Mouse (Mus musculus): ENCODE measurements at regions not wholly inside any gene's neighbourhood (a gene's known extent, or its start where the extent isn't known, plus 50 kb on each side); places are given as distances from the start of the nearest gene placed in this dataset.
A peak's percentile ranks its signal among the peaks of the same experiment; 100 is the strongest.

- Histone ChIP-seq H3K27ac (ENCODE audit: low read depth, low read length) (no peak overlapping the region), H3K9me3 (ENCODE audit: control insufficient read depth, low read length) (no peaks in the 10 kb centered on the region), H3K4me3 (ENCODE audit: low read depth, low read length) (no peak overlapping the region), H3K9ac (ENCODE audit: low read length) (no peak overlapping the region), H3K27me3 (ENCODE audit: control insufficient read depth, insufficient read depth, low read length) (no peaks in the 10 kb centered on the region), H3K36me3 (ENCODE audit: control insufficient read depth, insufficient read depth, low read length) (no peaks in the 10 kb centered on the region), H3K4me2 (ENCODE audit: low read depth, low read length, severe bottlenecking) (no peak overlapping the region), H3K4me1 (replicated peaks; ENCODE audit: control insufficient read depth, insufficient read depth, low read length) (no peaks in the 10 kb centered on the region)
- 45% methylated on average over 4 of the region's 4 CpGs for WGBS
- peak; percentile 49 for DNase-seq (ENCODE audit: low spot score)
- ATAC-seq (replicated peaks; ENCODE audit: low FRiP score): no peak
Observed at GRCm38 (mm10) chrX:143996716-143997115, 63.6 kb upstream of the Dcx start.
